Comparison of ENCODE assay signal across 17 mouse cellular contexts in genomic region chr3:129898886-129899285, GRCm38 (mm10). TPM values are rescaled to one million over a fixed set of nuclear protein-coding genes. Genes with fewer than 3 reads are reported as not detected.
DNase-seq lines count a peak whose midpoint lies in the region; ATAC-seq and TF ChIP-seq lines count a peak whose summit lies in the region.
"Had no signal": no experiment of that assay in that cellular context is flagged by ENCODE, and none has a peak within 500 bp of the region (broad histone marks: within the 10 kb centered on the region; RNA-seq: fewer than 3 reads in every experiment).

No protein-coding gene starts in this region.

- TF ChIP-seq POLR2A in thymus, adult 2 months (IDR thresholded peaks at IDR 0.05; ENCODE audit: control insufficient read depth, extremely low read depth, insufficient read depth, low read length, poor library complexity), result no peak

- no peak for ATAC-seq in limb, embryonic 11.5 days (ENCODE audit: insufficient number of reproducible peaks, low FRiP score, low TSS enrichment, low read depth)
- ATAC-seq: activated CD4-positive, CD25-positive, alpha-beta regulatory T cell, adult 4 months; forebrain, embryonic 16.5 days; inflammation-experienced regulatory T-cells, adult 6 months; lung, postnatal 0 days had no signal

- no peaks in the 10 kb centered on the region for H3K36me3 ChIP-seq in limb, embryonic 11.5 days (ENCODE audit: control insufficient read depth, insufficient read depth, low read length)
- no peaks in the 10 kb centered on the region for H3K36me3 ChIP-seq in limb, embryonic 10.5 days
- H3K36me3 ChIP-seq in thymus, adult 2 months (ENCODE audit: control insufficient read depth, insufficient read depth, low read length), result no peaks in the 10 kb centered on the region
- H3K36me3 ChIP-seq: limb, embryonic 12.5 days had no signal

- DNase-seq in limb, embryonic 11.5 days (ENCODE audit: low spot score), result peak; percentile 33
- no peak for DNase-seq in limb, embryonic 10.5 days (ENCODE audit: low spot score)
- peak; percentile 46 for DNase-seq in thymus, postnatal 4 days
- DNase-seq in thymus, adult 2 months, result no peak
- peak; percentile 56 for DNase-seq in c-Kit-positive CD71-positive TER-119-positive erythroid progenitor cells, embryonic 14.5 days (ENCODE audit: low spot score)
- DNase-seq in T-cell, adult 2 months (ENCODE audit: low spot score), result no peak
- no peak for DNase-seq in right cerebral cortex, postnatal 14 days
- DNase-seq: cerebellum, adult 18-20 months; heart, postnatal 36 days; midbrain, embryonic 14.5 days had no signal

- H3K27me3 ChIP-seq in limb, embryonic 11.5 days (ENCODE audit: control insufficient read depth, insufficient read depth, low read length), result no peaks in the 10 kb centered on the region
- no peaks in the 10 kb centered on the region for H3K27me3 ChIP-seq in limb, embryonic 10.5 days (ENCODE audit: low read depth, poor library complexity, severe bottlenecking)
- no peaks in the 10 kb centered on the region for H3K27me3 ChIP-seq in thymus, adult 2 months (ENCODE audit: control insufficient read depth, insufficient read depth, low read length)
- H3K27me3 ChIP-seq: limb, embryonic 12.5 days had no signal

- no peak for TF ChIP-seq CTCF in thymus, adult 2 months (IDR thresholded peaks at IDR 0.05; ENCODE audit: borderline replicate concordance, control insufficient read depth, extremely low read depth, insufficient read depth, low read length, poor library complexity)

- peaks cover 5% of the 10 kb centered on the region; the same call in 1 of the 2 replicates for H3K4me1 ChIP-seq in limb, embryonic 11.5 days (ENCODE audit: control insufficient read depth, insufficient read depth, low read length)
- H3K4me1 ChIP-seq in limb, embryonic 10.5 days, result peaks cover 25% of the 10 kb centered on the region
- peaks cover 13% of the 10 kb centered on the region for H3K4me1 ChIP-seq in thymus, adult 2 months (replicated peaks; ENCODE audit: control insufficient read depth, insufficient read depth, low read length)

- H3K4me2 ChIP-seq in limb, embryonic 11.5 days (ENCODE audit: low read depth, severe bottlenecking), result no peak overlapping the region
- H3K4me2 ChIP-seq: heart, embryonic 11.5 days; limb, embryonic 12.5 days had no signal

- 66% methylated on average over 4 of the region's 4 CpGs for WGBS in limb, embryonic 11.5 days
- 74% methylated on average over 4 of the region's 4 CpGs for WGBS in limb, embryonic 10.5 days
- WGBS in thymus, adult 2 months, result 95% methylated on average over 4 of the region's 4 CpGs

- no peak overlapping the region for H3K4me3 ChIP-seq in limb, embryonic 11.5 days (ENCODE audit: low read depth, low read length)
- no peak overlapping the region for H3K4me3 ChIP-seq in limb, embryonic 10.5 days
- no peak overlapping the region for H3K4me3 ChIP-seq in thymus, adult 2 months (ENCODE audit: control insufficient read depth, insufficient read depth, low read length)
- H3K4me3 ChIP-seq: limb, embryonic 12.5 days had no signal

- no peak overlapping the region for H3K9ac ChIP-seq in limb, embryonic 11.5 days (ENCODE audit: low read length)
- H3K9ac ChIP-seq: limb, embryonic 12.5 days had no signal

- no peaks in the 10 kb centered on the region for H3K9me3 ChIP-seq in limb, embryonic 11.5 days (ENCODE audit: control insufficient read depth, low read length)
- H3K9me3 ChIP-seq in limb, embryonic 10.5 days (replicated peaks), result no peaks in the 10 kb centered on the region
- H3K9me3 ChIP-seq: limb, embryonic 12.5 days had no signal

- no peak overlapping the region for H3K27ac ChIP-seq in limb, embryonic 11.5 days (replicated peaks; ENCODE audit: low read depth, low read length)
- H3K27ac ChIP-seq in limb, embryonic 10.5 days, result no peak overlapping the region
- no peak overlapping the region for H3K27ac ChIP-seq in thymus, adult 2 months (ENCODE audit: control insufficient read depth, insufficient read depth, low read length)
- H3K27ac ChIP-seq: kidney, postnatal 0 days; limb, embryonic 12.5 days had no signal

RNA-seq across cellular contexts. Expression of gene Casp6, which starts 2.3 kb away (rescaled TPM):
- polyA plus RNA-seq in limb, embryonic 11.5 days (2014; fragmentation: Nextera tagmentation; extraction: Ambion mirVana), result 109 and 120 TPM in 2 replicates
- 104 and 116 TPM in 2 replicates for polyA plus RNA-seq in limb, embryonic 10.5 days (2016; fragmentation: Nextera tagmentation; extraction: Ambion mirVana)
- 82.6 and 86.1 TPM in 2 replicates for polyA plus RNA-seq in thymus, adult 2 months (2012; rRNA removed)

RNA-seq across cellular contexts. Expression of gene Pla2g12a, which starts 20.5 kb away (rescaled TPM):
- 23.9 and 25.9 TPM in 2 replicates for polyA plus RNA-seq in limb, embryonic 11.5 days (2014; fragmentation: Nextera tagmentation; extraction: Ambion mirVana)
- 22.5 and 27.1 TPM in 2 replicates for polyA plus RNA-seq in limb, embryonic 10.5 days (2016; fragmentation: Nextera tagmentation; extraction: Ambion mirVana)
- polyA plus RNA-seq in thymus, adult 2 months (2012; rRNA removed), result 67.0 and 89.3 TPM in 2 replicates

Comparison
In these comparisons a context has a peak if more than half of its experiments do, and no peak if none do; other contexts are left out.
1. DNase-seq: peak in limb, embryonic 11.5 days (single experiment), thymus, postnatal 4 days (single experiment) and c-Kit-positive CD71-positive TER-119-positive erythroid progenitor cells, embryonic 14.5 days (single experiment); none in limb, embryonic 10.5 days (single experiment), thymus, adult 2 months (single experiment), T-cell, adult 2 months (single experiment) and right cerebral cortex, postnatal 14 days (single experiment).